In the genomic region with DNA sequence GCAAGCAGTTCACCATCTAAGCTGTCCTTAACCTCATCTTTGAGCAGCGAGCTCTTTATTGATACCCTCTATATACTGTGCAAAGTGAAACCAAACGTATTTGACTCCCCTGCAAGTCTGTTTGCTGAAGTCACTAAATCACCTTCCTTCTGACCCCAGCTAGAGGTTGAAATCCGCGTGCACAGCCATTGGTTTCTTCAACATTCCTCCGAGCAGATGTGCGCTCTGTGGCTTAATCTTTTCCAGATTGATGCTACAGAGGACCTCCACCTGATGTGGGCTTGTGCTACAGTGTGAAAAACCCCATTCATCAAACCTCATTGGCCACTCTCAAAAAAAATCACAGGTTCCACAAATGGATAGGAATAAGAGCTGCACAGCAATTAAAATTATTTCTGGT, we compare ENCODE assay signal across 13 mouse cellular contexts.
"Had no signal": no experiment of that assay in that cellular context is flagged by ENCODE, and none has a peak within 500 bp of the region (broad histone marks: within the 10 kb centered on the region; RNA-seq: fewer than 3 reads in every experiment).

No protein-coding gene starts in this region.

- H3K27me3 ChIP-seq: stomach, embryonic 15.5 days had no signal

- H3K4me3 ChIP-seq: kidney, embryonic 15.5 days; limb, embryonic 13.5 days; midbrain, embryonic 10.5 days; myocyte; neural tube, embryonic 13.5 days; stomach, embryonic 15.5 days had no signal

- H3K36me3 ChIP-seq: kidney, embryonic 15.5 days; limb, embryonic 13.5 days; midbrain, embryonic 10.5 days; neural tube, embryonic 13.5 days; stomach, embryonic 15.5 days had no signal

- DNase-seq: kidney, adult 2 months; kidney, postnatal 25 days; layer of hippocampus, postnatal 36 days; lung, adult 18-20 months; midbrain, embryonic 14.5 days; thymus, postnatal 4 days had no signal

- H3K9me3 ChIP-seq: kidney, embryonic 15.5 days; limb, embryonic 13.5 days; midbrain, embryonic 10.5 days; neural tube, embryonic 13.5 days; stomach, embryonic 15.5 days had no signal

- H3K4me1 ChIP-seq: midbrain, embryonic 10.5 days; neural tube, embryonic 13.5 days; stomach, embryonic 15.5 days had no signal

- H3K27ac ChIP-seq: kidney, embryonic 15.5 days; limb, embryonic 13.5 days; liver, embryonic 14.5 days; midbrain, embryonic 10.5 days; neural tube, embryonic 13.5 days; stomach, embryonic 15.5 days had no signal
